Mouse (Mus musculus) stomach, postnatal 0 days (tissue): ENCODE measurements at regions not wholly inside any gene's neighbourhood (a gene's known extent, or its start where the extent isn't known, plus 50 kb on each side); places are given as distances from the start of the nearest gene placed in this dataset.

ENCODE experiments used
- CTCF ChIP-seq: IDR thresholded peaks from 2 replicates; pipeline ENCODE4 v1.5.1; 2016; ENCODE audit warnings: antibody characterized with exemption, low read depth, mild to moderate bottlenecking, moderate library complexity
- EP300 ChIP-seq: optimal IDR thresholded peaks from 2 replicates; pipeline ENCODE3; 2016; ENCODE audit warnings: antibody characterized with exemption

GRCm38 (mm10) chr13:15850358-15850757, 161.3 kb upstream of the Inhba start:
- TF ChIP-seq CTCF (no peak), EP300 (no peak)
